Mouse (Mus musculus): ENCODE measurements at regions not wholly inside any gene's neighbourhood (a gene's known extent, or its start where the extent isn't known, plus 50 kb on each side); places are given as distances from the start of the nearest gene placed in this dataset.

GRCm38 (mm10) chr16:78156876-78157232 lies 144.4 kb upstream of the Cxadr start:
- no peak for DNase-seq (ENCODE audit: low spot score in 2 of 2)

- no peak for DNase-seq (ENCODE audit: low spot score in 2 of 2)
Observed at GRCm38 (mm10) chr16:78156138-78156875, 145.0 kb upstream of the Cxadr start.

- DNase-seq (ENCODE audit: low spot score in 2 of 2) = no peak
Observed at GRCm38 (mm10) chr16:78153899-78154605, 147.2 kb upstream of the Cxadr start.

- no peak for DNase-seq (ENCODE audit: low spot score in 2 of 2)
Observed at GRCm38 (mm10) chr16:78144146-78144545, 157.1 kb upstream of the Cxadr start.

- no peak for DNase-seq (ENCODE audit: low spot score in 2 of 2)
Observed at GRCm38 (mm10) chr16:78135501-78135900, 165.8 kb upstream of the Cxadr start.

GRCm38 (mm10) chr16:78134531-78134930 lies 166.8 kb upstream of the Cxadr start:
- DNase-seq (ENCODE audit: low spot score in 2 of 2) = no peak

- no peak for DNase-seq (ENCODE audit: low spot score in 2 of 2)
Observed at GRCm38 (mm10) chr16:78121668-78122067, 179.6 kb upstream of the Cxadr start.

GRCm38 (mm10) chr16:78120346-78120899 lies 180.9 kb upstream of the Cxadr start:
- DNase-seq (ENCODE audit: low spot score in 2 of 2) = no peak

GRCm38 (mm10) chr16:78104246-78104645 lies 197.0 kb upstream of the Cxadr start:
- DNase-seq (ENCODE audit: low spot score in 2 of 2) = no peak

GRCm38 (mm10) chr16:78101415-78102326 lies 199.6 kb upstream of the Cxadr start:
- DNase-seq (ENCODE audit: low spot score in 2 of 2) = no peak

- no peak for DNase-seq (ENCODE audit: low spot score in 2 of 2)
Observed at GRCm38 (mm10) chr16:78099842-78100241, 201.4 kb upstream of the Cxadr start.

GRCm38 (mm10) chr16:78099114-78099513 lies 202.2 kb upstream of the Cxadr start:
- DNase-seq (ENCODE audit: low spot score in 2 of 2) = no peak

GRCm38 (mm10) chr16:78098555-78098954 lies 202.7 kb upstream of the Cxadr start:
- DNase-seq (ENCODE audit: low spot score in 2 of 2) = no peak

GRCm38 (mm10) chr16:78096571-78096970 lies 204.7 kb upstream of the Cxadr start:
- DNase-seq (ENCODE audit: low spot score in 2 of 2) = no peak

- DNase-seq (ENCODE audit: low spot score in 2 of 2) = no peak
Observed at GRCm38 (mm10) chr16:78090155-78090554, 211.1 kb upstream of the Cxadr start.

- no peak for DNase-seq (ENCODE audit: low spot score in 2 of 2)
Observed at GRCm38 (mm10) chr16:78067532-78068118, 233.7 kb upstream of the Cxadr start.

GRCm38 (mm10) chr16:78060516-78060915 lies 240.8 kb upstream of the Cxadr start:
- DNase-seq (ENCODE audit: low spot score in 2 of 2) = no peak

- no peak for DNase-seq (ENCODE audit: low spot score in 2 of 2)
Observed at GRCm38 (mm10) chr16:78057549-78057948, 243.7 kb upstream of the Cxadr start.

GRCm38 (mm10) chr16:78052133-78052532 lies 249.2 kb upstream of the Cxadr start:
- DNase-seq (ENCODE audit: low spot score in 2 of 2) = no peak

GRCm38 (mm10) chr16:78040149-78040920 lies 261.0 kb upstream of the Cxadr start:
- no peak for DNase-seq (ENCODE audit: low spot score in 2 of 2)
